ENCODE assay signal across 13 mouse cellular contexts in the genomic region with DNA sequence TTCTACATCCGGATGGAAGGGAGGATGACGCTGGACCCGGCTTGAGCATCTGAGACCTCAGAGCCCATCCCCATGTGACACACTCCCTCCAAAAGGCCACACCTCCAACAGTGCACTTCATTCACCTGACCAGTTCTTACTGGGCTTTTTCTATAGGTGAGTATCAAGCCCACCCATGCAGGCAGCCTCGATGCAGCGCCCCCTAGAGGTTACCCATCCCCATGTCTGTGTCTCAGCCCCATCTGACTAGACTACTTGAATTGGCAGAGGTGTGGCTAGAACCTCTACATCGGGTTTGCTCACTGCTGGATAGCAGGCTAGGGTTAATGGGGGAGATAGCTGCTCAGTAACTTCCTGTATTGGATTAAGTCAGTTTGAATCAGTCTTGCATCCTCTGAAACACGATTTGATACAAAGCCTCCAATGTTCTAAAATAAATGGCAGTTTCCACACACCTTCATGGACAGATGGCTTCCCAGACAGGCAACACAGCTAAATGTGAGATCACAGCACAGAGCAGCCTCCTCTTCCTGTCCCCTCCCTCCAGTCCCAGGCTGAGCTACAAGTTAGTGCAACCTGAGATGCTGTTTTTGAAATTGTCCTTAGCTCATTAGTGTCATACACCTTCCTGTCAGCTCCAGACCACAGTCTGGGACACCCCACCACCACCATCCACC.
DNase-seq lines count a peak whose midpoint lies in the region; ATAC-seq and TF ChIP-seq lines count a peak whose summit lies in the region.
"Had no signal": no experiment of that assay in that cellular context is flagged by ENCODE, and none has a peak within 500 bp of the region (broad histone marks: within the 10 kb centered on the region; RNA-seq: fewer than 3 reads in every experiment).

No protein-coding gene starts in this region.

- ATAC-seq in liver, embryonic 14.5 days (ENCODE audit: insufficient read depth) = no peak
- no peak for ATAC-seq in liver, embryonic 12.5 days
- no peak for ATAC-seq in activated CD4-positive, CD25-positive, alpha-beta regulatory T cell, adult 4 months
- ATAC-seq: forebrain, embryonic 16.5 days had no signal

- peak; percentile 35 to 69 for DNase-seq in frontal cortex, adult 2 months (ENCODE audit: extremely low spot score in 1 of 2, low spot score in 1 of 2)
- DNase-seq in frontal cortex, postnatal 25 days (ENCODE audit: low spot score in 2 of 2) = no peak
- no peak for DNase-seq in liver, embryonic 14.5 days (ENCODE audit: low read depth in 3 of 3, low spot score in 3 of 3)
- DNase-seq in ES-CJ7 (ENCODE audit: low read depth, low spot score) = peak; percentile 80
- DNase-seq in layer of hippocampus, adult 9-11 months = peak; percentile 76
- DNase-seq in adrenal gland, postnatal 4 days (ENCODE audit: low spot score in 2 of 2) = no peak
- DNase-seq: adrenal gland, adult 2 months; cerebellum, postnatal 25 days; kidney, postnatal 4 days; lung, postnatal 10 days had no signal

- no peak overlapping the region for H3K4me3 ChIP-seq in liver, embryonic 14.5 days (ENCODE audit: insufficient read depth in 1 of 2, low read depth in 2 of 2, low read length in 2 of 2)
- H3K4me3 ChIP-seq in liver, embryonic 12.5 days = no peak overlapping the region

- H3K27ac ChIP-seq in liver, embryonic 14.5 days = no peak overlapping the region
- H3K27ac ChIP-seq in liver, embryonic 12.5 days = no peak overlapping the region

- H3K9ac ChIP-seq in liver, embryonic 14.5 days (replicated peaks) = no peak overlapping the region
- H3K9ac ChIP-seq in liver, embryonic 12.5 days = no peak overlapping the region

- peak; percentile 54 for TF ChIP-seq CTCF in liver, embryonic 14.5 days (IDR thresholded peaks at IDR 0.05; ENCODE audit: low read depth)

- no peaks in the 10 kb centered on the region for H3K36me3 ChIP-seq in liver, embryonic 14.5 days (replicated peaks; ENCODE audit: control insufficient read depth, insufficient read depth, low read depth)
- no peaks in the 10 kb centered on the region for H3K36me3 ChIP-seq in liver, embryonic 12.5 days

- 40% methylated on average over 7 of the region's 7 CpGs for WGBS in liver, embryonic 14.5 days (ENCODE audit: insufficient replicate concordance)
- WGBS in liver, embryonic 12.5 days (ENCODE audit: insufficient replicate concordance) = 43% methylated on average over 7 of the region's 7 CpGs

- no peaks in the 10 kb centered on the region for H3K4me1 ChIP-seq in liver, embryonic 14.5 days (replicated peaks; ENCODE audit: control insufficient read depth in 2 of 2, insufficient read depth in 2 of 2, low read length in 1 of 2)
- peaks cover 5% of the 10 kb centered on the region for H3K4me1 ChIP-seq in liver, embryonic 12.5 days

- no peak for TF ChIP-seq EP300 in liver, embryonic 14.5 days (IDR thresholded peaks at IDR 0.05; ENCODE audit: low read depth)

- H3K4me2 ChIP-seq in liver, embryonic 14.5 days (ENCODE audit: low read depth) = no peak overlapping the region
- H3K4me2 ChIP-seq in liver, embryonic 12.5 days = no peak overlapping the region

- no peaks in the 10 kb centered on the region for H3K27me3 ChIP-seq in liver, embryonic 14.5 days (ENCODE audit: control insufficient read depth, insufficient read depth, low read length)
- no peaks in the 10 kb centered on the region for H3K27me3 ChIP-seq in liver, embryonic 12.5 days (replicated peaks)

- H3K9me3 ChIP-seq in liver, embryonic 14.5 days (ENCODE audit: control insufficient read depth, low read length) = no peaks in the 10 kb centered on the region
- H3K9me3 ChIP-seq in liver, embryonic 12.5 days (replicated peaks) = no peaks in the 10 kb centered on the region

Comparison
In these comparisons a context has a peak if more than half of its experiments do, and no peak if none do; other contexts are left out.
1. DNase-seq: peak in frontal cortex, adult 2 months (2 of 2), ES-CJ7 (single experiment) and layer of hippocampus, adult 9-11 months (single experiment); none in frontal cortex, postnatal 25 days (0 of 2), liver, embryonic 14.5 days (0 of 3) and adrenal gland, postnatal 4 days (0 of 2).